Mouse (Mus musculus): Measurements from ENCODE around the gene Ercc2.

The Ercc2 gene

GRCm38 (mm10) chr7:19381377-19382165, at the start of gene Ercc2:
TSS of gene Ercc2 (plus strand) at chr7:19382010.
- peak; percentile 94 to 97 for DNase-seq (ENCODE audit: low read depth in 1 of 2, low spot score in 2 of 2)

GRCm38 (mm10) chr7:19332709-19333352, 49.0 kb upstream of the Ercc2 start:
- DNase-seq (ENCODE audit: low read depth in 1 of 2, low spot score in 2 of 2) = peak in 1 of 2 experiments; percentile 56

- no peak for DNase-seq (ENCODE audit: low read depth in 1 of 2, low spot score in 2 of 2)
These were observed 46.2 kb upstream of the Ercc2 start for GRCm38 (mm10) chr7:19335583-19335982.

- DNase-seq (ENCODE audit: low read depth in 1 of 2, low spot score in 2 of 2) = no peak
These were observed 44.7 kb upstream of the Ercc2 start for GRCm38 (mm10) chr7:19337122-19337521.

GRCm38 (mm10) chr7:19338060-19338459, 43.8 kb upstream of the Ercc2 start:
- no peak for DNase-seq (ENCODE audit: low read depth in 1 of 2, low spot score in 2 of 2)

GRCm38 (mm10) chr7:19338596-19338995, 43.2 kb upstream of the Ercc2 start:
- DNase-seq (ENCODE audit: low read depth in 1 of 2, low spot score in 2 of 2) = no peak

- no peak for DNase-seq (ENCODE audit: low read depth in 1 of 2, low spot score in 2 of 2)
These were observed 40.6 kb upstream of the Ercc2 start for GRCm38 (mm10) chr7:19341250-19341649.

GRCm38 (mm10) chr7:19341761-19342409, 39.9 kb upstream of the Ercc2 start:
- no peak for DNase-seq (ENCODE audit: low read depth in 1 of 2, low spot score in 2 of 2)

GRCm38 (mm10) chr7:19342481-19343027, 39.3 kb upstream of the Ercc2 start:
- peak in 1 of 2 experiments; percentile 73 for DNase-seq (ENCODE audit: low read depth in 1 of 2, low spot score in 2 of 2)

- DNase-seq (ENCODE audit: low read depth in 1 of 2, low spot score in 2 of 2) = peak in 1 of 2 experiments; percentile 62
These were observed 38.5 kb upstream of the Ercc2 start for GRCm38 (mm10) chr7:19343210-19343808.

GRCm38 (mm10) chr7:19344237-19344847, 37.5 kb upstream of the Ercc2 start, which contains the start of gene Ercc1:
TSS of gene Ercc1 (plus strand) at chr7:19344778.
- DNase-seq (ENCODE audit: low read depth in 1 of 2, low spot score in 2 of 2) = no peak

GRCm38 (mm10) chr7:19344938-19345471, 36.8 kb upstream of the Ercc2 start:
- DNase-seq (ENCODE audit: low read depth in 1 of 2, low spot score in 2 of 2) = peak; percentile 55 to 75

GRCm38 (mm10) chr7:19349188-19349915, 32.5 kb upstream of the Ercc2 start:
- DNase-seq (ENCODE audit: low read depth in 1 of 2, low spot score in 2 of 2) = no peak

- DNase-seq (ENCODE audit: low read depth in 1 of 2, low spot score in 2 of 2) = no peak
These were observed 31.6 kb upstream of the Ercc2 start for GRCm38 (mm10) chr7:19350221-19350620.

- DNase-seq (ENCODE audit: low read depth in 1 of 2, low spot score in 2 of 2) = no peak
These were observed 26.8 kb upstream of the Ercc2 start for GRCm38 (mm10) chr7:19354991-19355390.

- DNase-seq (ENCODE audit: low read depth in 1 of 2, low spot score in 2 of 2) = no peak
These were observed 25.5 kb upstream of the Ercc2 start for GRCm38 (mm10) chr7:19356311-19356710.

- no peak for DNase-seq (ENCODE audit: low read depth in 1 of 2, low spot score in 2 of 2)
These were observed 24.1 kb upstream of the Ercc2 start for GRCm38 (mm10) chr7:19357381-19358375.

GRCm38 (mm10) chr7:19358634-19359033, 23.2 kb upstream of the Ercc2 start:
- no peak for DNase-seq (ENCODE audit: low read depth in 1 of 2, low spot score in 2 of 2)

Measured in monocyte, adult 2 months (primary cell).